8 mouse cellular contexts compared by ENCODE assay signal in the genomic region with DNA sequence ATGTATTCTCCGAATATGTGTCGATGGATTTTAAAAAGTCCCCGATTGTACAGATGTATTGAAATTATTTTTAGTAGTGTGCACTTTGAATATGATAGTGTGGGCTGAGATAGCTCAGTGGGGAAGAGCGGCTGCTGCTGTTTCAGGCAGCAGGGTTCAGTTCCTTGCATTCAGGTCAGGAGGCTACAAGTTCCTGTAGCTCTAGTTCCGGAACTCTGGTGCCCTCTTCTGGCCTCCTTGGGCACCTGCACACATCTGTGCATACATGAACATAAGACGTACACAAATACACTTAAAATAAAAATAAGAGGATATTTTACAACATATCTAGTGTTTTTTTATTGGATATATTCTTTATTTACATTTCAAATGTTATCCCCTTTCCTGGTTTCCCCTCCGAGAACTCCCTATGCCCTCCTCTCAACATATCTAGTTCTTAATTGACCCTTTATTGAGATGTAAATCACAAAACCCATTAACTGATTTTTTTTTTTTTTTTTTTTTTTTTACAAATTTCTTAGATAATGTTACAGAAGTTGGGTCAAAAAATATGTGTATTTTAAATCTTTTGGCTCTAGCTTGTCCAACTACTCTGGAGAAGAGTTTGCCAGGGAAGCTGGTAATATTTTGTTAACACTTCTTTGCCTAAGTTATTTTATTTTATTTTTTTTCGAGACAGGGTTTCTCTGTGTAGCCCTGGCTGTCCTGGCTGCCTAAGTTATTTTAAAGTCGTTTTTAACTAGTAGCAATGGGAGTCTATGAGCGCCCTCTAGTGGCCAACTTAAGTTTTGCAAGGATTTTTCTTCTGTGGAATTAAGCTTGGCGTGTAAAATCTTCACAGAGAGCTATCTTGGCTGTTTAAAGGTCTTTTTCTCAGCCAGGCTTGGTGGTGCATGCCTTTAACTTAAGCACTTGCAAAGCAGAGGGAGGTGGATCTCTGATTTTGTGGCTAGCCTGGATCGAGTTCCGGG. TPM values are rescaled to one million over a fixed set of nuclear protein-coding genes. Genes with fewer than 3 reads are reported as not detected.
DNase-seq lines count a peak whose midpoint lies in the region; ATAC-seq and TF ChIP-seq lines count a peak whose summit lies in the region.

No protein-coding gene starts in this region.

- no peaks in the 10 kb centered on the region for H3K27me3 ChIP-seq in forebrain, postnatal 0 days (ENCODE audit: insufficient read depth, low read length)
- no peaks in the 10 kb centered on the region for H3K27me3 ChIP-seq in kidney, adult 2 months (replicated peaks; ENCODE audit: control insufficient read depth, insufficient read depth, low read length)
- no peaks in the 10 kb centered on the region for H3K27me3 ChIP-seq in liver, adult 2 months (ENCODE audit: control insufficient read depth, insufficient read depth, low read length)
- no peaks in the 10 kb centered on the region for H3K27me3 ChIP-seq in neural tube, embryonic 14.5 days (ENCODE audit: control insufficient read depth, insufficient read depth, low read length)

- peak; percentile 71 for ATAC-seq in forebrain, postnatal 0 days
- peak; percentile 58 for ATAC-seq in neural tube, embryonic 14.5 days (ENCODE audit: low read depth)

- WGBS in forebrain, postnatal 0 days = 57% methylated on average over 13 of the region's 13 CpGs
- 52% methylated on average over 13 of the region's 13 CpGs for WGBS in kidney, adult 2 months
- 55% methylated on average over 13 of the region's 13 CpGs for WGBS in liver, adult 2 months
- WGBS in neural tube, embryonic 14.5 days = 57% methylated on average over 13 of the region's 13 CpGs

- peaks cover 4 to 5% of the 10 kb centered on the region in 2 experiments; a peak in 1 of 4 replicates for H3K4me1 ChIP-seq in ES-E14 (ENCODE audit: control insufficient read depth in 2 of 2, insufficient read depth in 2 of 2, low read length in 2 of 2, poor library complexity in 1 of 2)
- no peaks in the 10 kb centered on the region for H3K4me1 ChIP-seq in forebrain, postnatal 0 days (ENCODE audit: insufficient read depth)
- H3K4me1 ChIP-seq in kidney, adult 2 months (ENCODE audit: control insufficient read depth, insufficient read depth, low read length) = no peaks in the 10 kb centered on the region
- H3K4me1 ChIP-seq in liver, adult 2 months (ENCODE audit: control insufficient read depth, insufficient read depth, low read length) = peaks cover 7% of the 10 kb centered on the region
- no peaks in the 10 kb centered on the region for H3K4me1 ChIP-seq in neural tube, embryonic 14.5 days (ENCODE audit: control insufficient read depth, insufficient read depth, low read length)

- TF ChIP-seq POLR2A in kidney, adult 2 months (IDR thresholded peaks at IDR 0.05; ENCODE audit: low read depth, low read length) = no peak
- no peak for TF ChIP-seq POLR2A in liver, adult 2 months (IDR thresholded peaks at IDR 0.05; ENCODE audit: extremely low read depth, insufficient read depth, low read length)

- H3K36me3 ChIP-seq in ES-E14 (ENCODE audit: control insufficient read depth, insufficient read depth, low read length, poor library complexity, severe bottlenecking) = no peaks in the 10 kb centered on the region
- H3K36me3 ChIP-seq in forebrain, postnatal 0 days (ENCODE audit: insufficient read depth) = no peaks in the 10 kb centered on the region
- H3K36me3 ChIP-seq in kidney, adult 2 months (ENCODE audit: control insufficient read depth, insufficient read depth, low read length) = no peaks in the 10 kb centered on the region
- H3K36me3 ChIP-seq in liver, adult 2 months (ENCODE audit: control insufficient read depth, insufficient read depth, low read length) = no peaks in the 10 kb centered on the region
- H3K36me3 ChIP-seq in neural tube, embryonic 14.5 days (ENCODE audit: control insufficient read depth, insufficient read depth, low read length) = no peaks in the 10 kb centered on the region

- no peak overlapping the region for H3K4me2 ChIP-seq in forebrain, postnatal 0 days (ENCODE audit: low read depth)
- no peak overlapping the region for H3K4me2 ChIP-seq in neural tube, embryonic 14.5 days (ENCODE audit: low read depth, low read length)

- peak; percentile 84 for TF ChIP-seq CTCF in forebrain, postnatal 0 days (IDR thresholded peaks at IDR 0.05; ENCODE audit: low read depth)
- peak; percentile 70 for TF ChIP-seq CTCF in kidney, adult 2 months (conservative IDR thresholded peaks at IDR 0.05; ENCODE audit: insufficient read depth, insufficient read length, low read depth, low read length)
- TF ChIP-seq CTCF in liver, adult 2 months (IDR thresholded peaks at IDR 0.05; ENCODE audit: low read depth, low read length) = peak; percentile 66

- DNase-seq in 3T3-L1 (ENCODE audit: low read depth, low spot score) (peak; percentile 94), ES-E14 (ENCODE audit: low read depth, low spot score) (peak; percentile 83)
- DNase-seq in cerebellum, adult 11-12 months = peak; percentile 32
- peak; percentile 94 for DNase-seq in forebrain, postnatal 0 days
- peak; percentile 83 for DNase-seq in kidney, adult 2 months
- DNase-seq in liver, adult 2 months (ENCODE audit: extremely low read depth, low read depth, low spot score) = peak; percentile 64
- DNase-seq in thymus, postnatal 14 days = peak; percentile 76

- no peaks in the 10 kb centered on the region for H3K9me3 ChIP-seq in ES-E14 (ENCODE audit: control insufficient read depth, insufficient read depth, low read depth, low read length)
- H3K9me3 ChIP-seq in forebrain, postnatal 0 days (ENCODE audit: low read length) = no peaks in the 10 kb centered on the region
- no peaks in the 10 kb centered on the region for H3K9me3 ChIP-seq in neural tube, embryonic 14.5 days (ENCODE audit: control insufficient read depth, low read length)

- in situ Hi-C loops in ES-E14 (cut with MboI; ENCODE audit: low sequenced_read_pairs in 2 of 2, unreplicated experiment in 2 of 2) = loop anchor here in 1 of 2 experiments (10.0 kb wide), 1 partner anchor 84 kb away; no protein-coding TSS in a partner anchor

- no peak overlapping the region; the same call in 1 of the 2 replicates for H3K9ac ChIP-seq in ES-E14 (ENCODE audit: insufficient read depth, low read depth, low read length, poor library complexity, severe bottlenecking)
- no peak overlapping the region for H3K9ac ChIP-seq in forebrain, postnatal 0 days
- H3K9ac ChIP-seq in liver, adult 2 months (ENCODE audit: low read depth, low read length) = no peak overlapping the region
- H3K9ac ChIP-seq in neural tube, embryonic 14.5 days (replicated peaks; ENCODE audit: low read depth, low read length) = no peak overlapping the region

- H3K4me3 ChIP-seq in ES-E14 (ENCODE audit: insufficient read depth in 1 of 2, low read depth in 1 of 2, low read length in 2 of 2, poor library complexity in 1 of 2, severe bottlenecking in 1 of 2) = no peak overlapping the region
- no peak overlapping the region for H3K4me3 ChIP-seq in forebrain, postnatal 0 days (ENCODE audit: low read depth, low read length)
- H3K4me3 ChIP-seq in kidney, adult 2 months (ENCODE audit: insufficient read depth, low read depth, low read length) = no peak overlapping the region
- H3K4me3 ChIP-seq in liver, adult 2 months (ENCODE audit: insufficient read depth, low read depth, low read length) = no peak overlapping the region
- no peak overlapping the region for H3K4me3 ChIP-seq in neural tube, embryonic 14.5 days (ENCODE audit: low read depth, low read length)

- no peak overlapping the region; the same call in 1 of the 2 replicates for H3K27ac ChIP-seq in ES-E14 (ENCODE audit: insufficient read depth, low read depth, low read length, poor library complexity, severe bottlenecking)
- no peak overlapping the region for H3K27ac ChIP-seq in forebrain, postnatal 0 days (ENCODE audit: low read depth, low read length)
- H3K27ac ChIP-seq in kidney, adult 2 months (ENCODE audit: insufficient read depth, low read depth, low read length) = no peak overlapping the region
- H3K27ac ChIP-seq in liver, adult 2 months (replicated peaks; ENCODE audit: insufficient read depth, low read depth, low read length) = no peak overlapping the region
- no peak overlapping the region for H3K27ac ChIP-seq in neural tube, embryonic 14.5 days (ENCODE audit: low read depth, low read length)

- no peaks in the 10 kb centered on the region for H3K79me2 ChIP-seq in liver, adult 2 months (ENCODE audit: control insufficient read depth, insufficient read depth, low read length)

TF ChIP-seq in ES-E14, 5 proteins besides CTCF, POLR2A, EP300 and RAD21:
- TF ChIP-seq MAFK (IDR thresholded peaks at IDR 0.05; ENCODE audit: insufficient read depth, low read depth, low read length) = no peak
- TF ChIP-seq ZNF384 (IDR thresholded peaks at IDR 0.05; ENCODE audit: low read depth, low read length) = peak; percentile 85
- TF ChIP-seq ZC3H11A (IDR thresholded peaks at IDR 0.05; ENCODE audit: borderline replicate concordance, low read depth, low read length) = peak; percentile 86
- no peak for TF ChIP-seq HCFC1 (IDR thresholded peaks at IDR 0.05; ENCODE audit: borderline replicate concordance, insufficient read depth, low read length)

RNA-seq across cellular contexts. Expression of gene Cldn11, which starts 11.0 kb away (rescaled TPM):
- total RNA-seq in ES-E14 (2012; rRNA removed) = 0.13 and 0.21 TPM in 2 replicates
- 29.0 and 51.6 TPM in 2 replicates for total RNA-seq in forebrain, postnatal 0 days (2014; rRNA removed)
- 44.2 and 60.9 TPM in 2 replicates for polyA plus RNA-seq in forebrain, postnatal 0 days (2015; fragmentation: Nextera tagmentation; extraction: Ambion mirVana)
- 2.8 and 6.0 TPM in 2 replicates for polyA plus RNA-seq in kidney, adult 2 months (2012; rRNA removed)
- 0.07 and 0.09 TPM in 2 replicates for total RNA-seq in liver, adult 2 months (2014; rRNA removed)
- not detected in 2 replicates for polyA plus RNA-seq in liver, adult 2 months (2012; rRNA removed)
- polyA plus RNA-seq in neural tube, embryonic 14.5 days (2014; fragmentation: Nextera tagmentation; extraction: Ambion mirVana) = 2.1 and 58.1 TPM in 2 replicates

RNA-seq across cellular contexts. Expression of gene Skil, which starts 43.9 kb away (rescaled TPM):
- total RNA-seq in ES-E14 (2012; rRNA removed) = 68.9 and 92.2 TPM in 2 replicates
- 46.2 and 51.3 TPM in 2 replicates for total RNA-seq in forebrain, postnatal 0 days (2014; rRNA removed)
- polyA plus RNA-seq in forebrain, postnatal 0 days (2015; fragmentation: Nextera tagmentation; extraction: Ambion mirVana) = 17.2 and 22.7 TPM in 2 replicates
- polyA plus RNA-seq in kidney, adult 2 months (2012; rRNA removed) = 5.8 and 7.7 TPM in 2 replicates
- total RNA-seq in liver, adult 2 months (2014; rRNA removed) = 5.8 and 6.9 TPM in 2 replicates
- polyA plus RNA-seq in liver, adult 2 months (2012; rRNA removed) = 1.7 and 2.0 TPM in 2 replicates
- 38.3 and 39.7 TPM in 2 replicates for polyA plus RNA-seq in neural tube, embryonic 14.5 days (2014; fragmentation: Nextera tagmentation; extraction: Ambion mirVana)

Comparison
In these comparisons a context has a peak if more than half of its experiments do, and no peak if none do; other contexts are left out.
1. DNase-seq: peak in every context shown above with its lines; median percentile 94 in 3T3-L1; 94 in forebrain, postnatal 0 days; 83 in ES-E14; 83 in kidney, adult 2 months; 76 in thymus, postnatal 14 days; 64 in liver, adult 2 months; 32 in cerebellum, adult 11-12 months.